Mouse (Mus musculus): ENCODE data around the gene Rap2b.
A peak's percentile ranks its signal among the peaks of the same experiment; 100 is the strongest.

Rap2b gene

GRCm38 (mm10) chr3:61361338-61361737 lies at the start of gene Rap2b:
Gene Rap2b (plus strand): TSS chr3:61361638.
- DNase-seq (ENCODE audit: low spot score in 2 of 2) = no peak

- no peak for DNase-seq (ENCODE audit: low spot score in 2 of 2)
Observed at GRCm38 (mm10) chr3:61315002-61315401, 46.4 kb upstream of the Rap2b start.

GRCm38 (mm10) chr3:61320031-61320430 lies 41.4 kb upstream of the Rap2b start:
- DNase-seq (ENCODE audit: low spot score in 2 of 2) = no peak

DNA sequence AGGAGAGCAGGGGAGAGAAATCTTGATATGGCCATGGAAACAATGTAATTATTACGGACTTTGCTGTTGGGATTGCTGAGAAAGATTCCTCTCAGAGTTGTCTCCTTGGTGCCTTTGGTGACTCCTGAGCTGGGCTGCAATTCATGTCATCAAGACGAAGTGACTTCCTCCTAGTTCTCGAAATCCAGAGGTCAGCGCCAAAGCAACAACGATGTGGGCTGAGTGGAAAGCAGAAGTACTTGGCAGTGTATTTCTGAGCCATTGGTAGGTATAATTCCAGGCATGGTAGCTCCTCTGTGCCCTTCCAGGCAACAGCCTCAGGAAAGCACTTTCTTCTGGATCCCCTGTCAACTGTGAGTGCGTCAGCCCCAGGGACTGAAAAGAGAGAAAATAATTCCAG lies 39.8 kb upstream of the Rap2b start:
- DNase-seq (ENCODE audit: low spot score in 2 of 2) = no peak

DNA sequence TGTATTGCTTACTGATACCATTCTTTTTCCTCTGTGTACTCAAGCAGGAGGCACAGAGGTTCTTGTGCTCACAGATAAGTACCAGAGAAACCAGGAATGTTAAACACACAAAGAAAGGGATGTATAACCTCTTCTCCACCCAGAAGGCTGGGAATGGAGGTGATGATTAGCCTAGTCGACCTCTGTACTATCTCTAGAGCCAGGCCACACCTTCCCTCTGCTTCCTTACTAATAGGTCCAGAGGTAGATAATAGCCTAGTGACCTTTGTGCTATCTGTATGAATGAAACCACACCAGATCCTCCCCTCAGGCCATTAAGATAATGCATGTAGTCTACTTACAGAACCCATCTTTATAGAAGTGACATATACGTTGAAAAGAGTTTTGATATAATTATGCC lies 25.2 kb upstream of the Rap2b start:
- DNase-seq (ENCODE audit: low spot score in 2 of 2) = no peak

GRCm38 (mm10) chr3:61337230-61337629 lies 24.2 kb upstream of the Rap2b start:
- no peak for DNase-seq (ENCODE audit: low spot score in 2 of 2)

DNA sequence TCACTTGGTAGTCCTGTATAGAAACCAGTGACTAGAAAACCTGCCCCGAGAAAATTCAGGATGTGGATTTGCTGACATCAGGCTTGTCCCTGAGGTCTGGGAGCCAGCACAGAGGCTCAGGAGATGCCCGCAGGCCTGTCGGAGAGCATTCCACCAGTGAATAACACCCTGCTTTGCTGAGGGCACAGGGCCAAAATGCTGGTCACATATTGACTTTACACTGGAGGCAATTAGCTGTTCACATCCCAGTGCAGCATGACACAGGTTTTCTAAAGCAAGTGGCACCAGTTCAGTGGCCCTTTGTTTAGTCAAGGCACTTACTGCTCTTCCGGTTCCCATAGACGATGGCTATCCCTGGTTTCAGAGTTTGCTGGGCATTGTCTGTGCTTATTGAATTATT lies 21.1 kb upstream of the Rap2b start:
- no peak for DNase-seq (ENCODE audit: low spot score in 2 of 2)

DNA sequence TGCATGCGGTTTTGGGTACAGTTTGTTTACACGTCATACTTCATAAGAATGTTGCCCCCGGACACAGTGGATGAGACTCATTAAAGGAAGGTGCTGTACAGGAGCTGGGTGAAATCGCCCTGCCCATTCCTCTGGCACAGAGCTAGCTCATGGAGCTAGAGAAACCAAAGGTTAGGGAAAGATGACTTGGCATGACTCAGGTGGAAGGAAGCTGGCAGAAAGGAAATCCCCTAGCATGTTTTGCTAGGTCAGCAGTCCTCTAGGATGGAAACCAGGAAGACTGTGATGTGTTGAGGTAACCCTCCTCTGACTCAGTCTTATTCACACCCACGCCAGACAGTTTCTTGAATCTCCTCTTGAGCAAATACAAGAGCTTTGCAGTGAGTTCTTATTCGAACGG lies 17.4 kb upstream of the Rap2b start:
- DNase-seq (ENCODE audit: low spot score in 2 of 2) = no peak

GRCm38 (mm10) chr3:61345636-61346035 lies 15.8 kb upstream of the Rap2b start:
- no peak for DNase-seq (ENCODE audit: low spot score in 2 of 2)

GRCm38 (mm10) chr3:61348036-61348614 lies 13.3 kb upstream of the Rap2b start:
- no peak for DNase-seq (ENCODE audit: low spot score in 2 of 2)

- DNase-seq (ENCODE audit: low spot score in 2 of 2) = no peak
Observed at GRCm38 (mm10) chr3:61349433-61349832, 12.0 kb upstream of the Rap2b start.

- DNase-seq (ENCODE audit: low spot score in 2 of 2) = no peak
Observed at GRCm38 (mm10) chr3:61355464-61355863, 6.0 kb upstream of the Rap2b start.

DNA sequence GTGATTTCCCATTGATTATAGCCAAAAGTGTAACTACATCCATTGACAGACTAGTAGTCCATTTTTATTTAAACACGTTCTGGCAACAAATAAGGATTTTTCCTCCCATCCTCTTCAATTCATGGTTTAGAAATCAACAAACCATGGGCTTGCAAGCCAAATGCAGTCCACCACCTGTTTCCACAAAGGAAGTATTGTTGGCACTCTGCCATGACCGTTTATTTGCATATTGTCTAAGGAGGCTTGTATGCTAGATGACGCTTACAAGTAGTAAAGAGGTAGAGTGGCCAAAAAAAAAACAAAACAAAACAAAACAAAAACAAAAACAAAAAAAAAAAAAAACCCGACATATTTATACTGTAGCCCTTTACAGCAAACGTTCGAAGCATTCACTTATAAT lies 3.3 kb upstream of the Rap2b start:
- no peak for DNase-seq (ENCODE audit: low spot score in 2 of 2)

DNA sequence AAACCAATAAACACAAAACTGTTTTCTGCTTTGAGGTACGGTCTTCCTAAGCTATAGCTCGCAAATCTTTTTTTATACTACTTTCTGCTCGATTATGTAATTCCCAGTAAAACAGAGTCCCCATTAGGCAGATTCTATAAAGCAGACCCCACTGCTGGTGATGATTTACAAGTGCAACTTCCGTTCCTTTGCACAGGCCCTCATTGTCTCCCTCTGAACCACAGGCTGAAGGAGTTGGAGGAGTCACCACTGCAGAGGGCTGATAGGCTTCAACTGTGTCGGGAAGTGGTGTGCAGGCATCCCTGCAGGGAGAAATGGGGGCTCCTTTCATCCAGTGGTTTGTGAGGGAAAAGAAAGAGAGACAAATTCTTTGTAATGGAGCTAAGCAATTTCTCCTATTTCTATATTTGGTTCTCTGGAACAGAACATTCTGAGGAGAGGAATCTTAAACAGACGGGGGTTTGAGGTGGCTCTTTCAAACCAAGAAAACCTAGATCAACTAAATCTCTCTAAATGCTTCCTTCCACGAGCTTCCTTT lies 2.6 kb upstream of the Rap2b start:
- no peak for DNase-seq (ENCODE audit: low spot score in 2 of 2)

DNA sequence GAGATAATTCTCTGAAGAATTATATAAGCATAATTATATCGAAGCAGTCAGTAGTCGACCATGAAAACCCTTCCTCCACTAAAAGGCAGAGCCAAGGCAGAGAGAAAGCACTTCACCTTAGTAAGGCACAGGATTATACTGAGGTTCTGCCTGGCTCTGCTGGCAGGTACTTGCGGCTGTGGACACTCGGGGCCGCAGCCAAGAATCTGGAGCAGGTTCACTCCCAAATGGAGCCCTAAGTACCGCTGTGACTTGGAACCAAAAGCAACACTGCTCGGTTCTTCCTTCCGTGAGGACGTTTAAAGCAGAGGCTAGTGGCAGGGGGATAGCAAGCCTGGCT lies 1.4 kb downstream of the Rap2b start:
- DNase-seq (ENCODE audit: low spot score in 2 of 2) = no peak

DNA sequence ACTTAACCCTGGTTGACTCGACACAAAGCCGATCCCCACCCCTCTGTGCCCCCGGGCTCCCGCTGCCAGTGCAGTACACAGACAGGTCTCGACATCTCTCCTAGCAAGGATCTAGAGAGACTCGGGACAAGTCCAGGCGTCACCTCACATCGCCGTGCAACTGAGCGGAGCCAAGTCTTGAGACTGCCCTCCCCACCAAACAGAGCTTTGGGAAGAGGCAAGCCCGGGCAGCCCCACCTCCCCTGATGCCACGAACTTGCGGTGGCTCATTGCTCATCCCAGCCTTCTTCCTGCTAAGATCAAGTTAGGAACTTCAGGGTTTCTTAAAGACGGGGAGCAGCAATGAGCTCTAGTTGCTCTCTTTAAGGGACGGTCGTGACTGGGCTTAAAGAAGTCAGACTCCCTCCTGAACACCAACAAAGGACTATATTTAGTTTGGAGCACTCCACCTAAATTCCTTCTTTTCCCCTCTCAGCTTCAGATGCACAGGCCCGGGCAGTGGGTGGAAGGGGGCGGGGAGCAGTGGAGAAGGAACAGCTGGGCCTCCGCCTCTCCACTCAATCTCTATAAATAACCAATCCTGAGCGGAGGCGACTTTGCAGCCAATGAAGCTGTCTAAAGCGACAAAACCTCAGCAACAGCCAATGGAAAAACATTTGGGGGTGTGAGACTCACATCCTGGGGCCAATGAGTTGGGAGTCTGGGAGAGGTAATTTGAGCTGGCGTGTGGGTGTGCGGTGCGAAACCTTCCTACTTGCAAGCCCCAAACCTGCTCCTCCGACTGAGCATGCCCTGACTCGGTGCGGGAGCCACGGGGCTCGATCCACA lies 1.9 kb downstream of the Rap2b start:
- DNase-seq (ENCODE audit: low spot score in 2 of 2) = peak; percentile 45 to 56

DNA sequence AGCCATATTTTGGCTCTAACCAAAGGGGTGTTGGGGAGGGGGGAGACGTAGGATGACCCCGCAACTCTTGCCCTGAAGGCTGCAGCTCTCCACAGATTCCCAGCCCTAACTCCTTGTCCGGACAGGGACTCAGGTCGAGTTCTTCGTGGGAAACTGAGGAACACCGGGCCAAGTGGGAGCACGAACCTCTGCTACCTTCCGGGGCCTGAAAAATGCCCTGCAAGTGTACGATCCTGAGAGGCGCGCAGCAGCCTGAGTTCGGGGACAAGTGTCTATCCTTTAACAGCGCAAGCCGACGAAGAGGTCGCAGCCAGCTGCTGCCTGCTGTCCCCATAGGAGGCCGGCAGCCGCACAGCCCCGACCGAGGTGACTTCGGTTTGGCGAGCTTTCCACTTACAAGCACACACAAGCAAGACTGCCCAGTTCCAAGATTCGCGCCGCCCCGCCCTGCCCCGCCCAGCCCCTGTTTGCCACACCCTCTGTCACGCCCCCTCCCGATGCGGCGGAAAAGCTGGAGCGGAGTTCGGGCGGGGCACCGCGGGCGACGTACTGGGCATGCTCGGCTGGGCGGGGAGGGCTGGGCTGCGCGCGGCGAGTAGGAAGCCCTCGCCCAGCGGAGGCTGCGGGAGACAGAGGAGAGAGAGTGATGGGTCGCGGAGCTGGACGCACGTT lies 2.7 kb downstream of the Rap2b start:
- peak; percentile 87 to 92 for DNase-seq (ENCODE audit: low spot score in 2 of 2)

GRCm38 (mm10) chr3:61364661-61364977 lies 3.2 kb downstream of the Rap2b start:
- DNase-seq (ENCODE audit: low spot score in 2 of 2) = peak in 1 of 2 experiments; percentile 14

- DNase-seq (ENCODE audit: low spot score in 2 of 2) = peak; percentile 9 to 30
Observed at GRCm38 (mm10) chr3:61364978-61365778, 3.7 kb downstream of the Rap2b start.

DNA sequence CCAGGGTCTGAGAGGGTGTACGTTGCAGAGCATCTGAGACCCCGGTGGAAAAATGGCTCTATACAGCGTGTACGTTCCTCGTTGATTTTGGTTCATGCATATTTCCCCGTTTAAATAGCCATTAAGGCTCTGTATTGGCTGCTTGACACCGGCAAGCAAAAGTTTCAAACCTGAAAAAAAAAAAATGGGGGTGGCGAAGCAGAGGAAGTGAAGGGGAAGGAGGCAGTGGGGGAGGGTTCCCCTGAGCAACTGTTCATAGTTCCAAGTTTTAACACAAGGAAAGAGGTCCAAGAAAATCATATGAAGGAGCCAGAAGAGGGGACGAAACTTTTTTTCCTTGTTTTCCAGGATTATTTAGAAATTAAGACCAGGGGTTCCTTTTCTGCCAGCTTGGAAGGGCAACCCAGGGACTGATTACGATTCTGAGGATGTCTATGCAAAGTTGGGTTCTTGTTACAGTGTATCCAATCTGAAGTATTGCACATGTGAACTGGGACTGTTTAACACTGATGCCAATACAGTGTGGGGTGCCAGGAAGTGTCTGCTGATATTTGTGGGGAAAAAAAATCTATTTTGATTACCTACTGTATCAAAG lies 4.4 kb downstream of the Rap2b start, which contains the start of gene B430305J03Rik:
B430305J03Rik (minus strand) TSS at position 173 of the 595 bp plus-strand sequence.
- no peak for DNase-seq (ENCODE audit: low spot score in 2 of 2)

- no peak for DNase-seq (ENCODE audit: low spot score in 2 of 2)
Observed at GRCm38 (mm10) chr3:61368446-61368845, 7.0 kb downstream of the Rap2b start.

DNA sequence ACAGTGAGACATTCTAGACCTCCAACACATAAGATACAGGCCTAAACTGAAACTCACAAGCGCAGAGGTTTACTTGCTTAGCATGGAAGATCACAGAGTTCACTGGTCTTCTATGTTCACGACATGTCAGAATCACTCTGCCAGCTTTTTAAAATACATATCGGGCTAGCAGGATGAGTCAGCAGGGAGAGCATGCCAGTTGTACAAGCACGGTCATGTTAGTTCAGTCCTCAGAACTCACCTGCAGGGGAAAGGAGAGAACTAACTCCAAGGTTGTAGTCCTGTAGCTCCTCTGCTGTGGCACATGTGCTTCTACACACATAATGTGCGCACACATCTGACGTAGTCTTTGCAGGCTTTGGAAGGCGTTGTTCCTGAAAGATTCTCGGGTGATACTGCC lies 14.6 kb downstream of the Rap2b start:
- no peak for DNase-seq (ENCODE audit: low spot score in 2 of 2)
